Mouse (Mus musculus) erythroblast, adult 5-6 weeks (primary cell): ENCODE measurements around the gene Dock11. TPM values are rescaled to one million over a fixed set of nuclear protein-coding genes. Genes with fewer than 3 reads are reported as not detected.

Experiments used
- ATAC-seq: replicated peaks from 2 replicates; pipeline ENCODE4 v1.8.0; 2016; ENCODE audit warnings: moderate number of reproducible peaks, mild to moderate bottlenecking, moderate TSS enrichment, inconsistent platforms; ENCODE audit not compliant: poor library complexity, low FRiP score, severe bottlenecking
- total RNA-seq, 2 experiments: library from RNA; stranded (forward) in 1 of 2; stranded (reverse) in 1 of 2; fragments of 150-400 nt in 1 of 2; fragments of 200-764, 138-1000 nt in 1 of 2; gene quantifications; 2 replicates each; pipeline versions ENCODE4 v1.2.3 to v1.2.4; 2015 to 2017; ENCODE audit warnings: low replicate concordance in 2 of 2

Gene Dock11
- total RNA-seq, 2 experiments from 2014 or later = 28.1 to 38.0 TPM

- no peak for ATAC-seq
Observed at GRCm38 (mm10) chrX:35938112-35938511, 49.5 kb downstream of the Dock11 start.

GRCm38 (mm10) chrX:35946394-35946793 lies 57.8 kb downstream of the Dock11 start:
- ATAC-seq = no peak

GRCm38 (mm10) chrX:35950135-35950534 lies 61.5 kb downstream of the Dock11 start:
- no peak for ATAC-seq

DNA sequence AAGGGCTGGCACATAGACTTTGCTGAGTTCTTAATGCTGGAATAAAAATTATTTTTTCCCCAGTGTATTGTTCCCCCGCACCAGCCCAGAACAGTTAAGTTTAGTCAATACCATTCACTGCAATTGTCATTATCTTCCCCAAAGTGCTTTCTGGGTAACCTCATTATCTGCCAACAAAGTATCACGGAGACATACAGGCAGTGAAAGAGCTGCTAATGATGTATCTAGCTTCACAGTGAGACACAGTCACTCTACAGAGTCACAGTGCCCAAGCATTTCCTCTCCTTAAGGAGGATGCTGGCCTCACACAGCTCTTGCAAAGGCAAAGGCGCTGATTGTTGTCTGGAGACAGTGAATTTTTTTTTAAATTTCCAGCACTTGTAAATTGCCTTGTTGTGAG lies 63.3 kb downstream of the Dock11 start:
- no peak for ATAC-seq

DNA sequence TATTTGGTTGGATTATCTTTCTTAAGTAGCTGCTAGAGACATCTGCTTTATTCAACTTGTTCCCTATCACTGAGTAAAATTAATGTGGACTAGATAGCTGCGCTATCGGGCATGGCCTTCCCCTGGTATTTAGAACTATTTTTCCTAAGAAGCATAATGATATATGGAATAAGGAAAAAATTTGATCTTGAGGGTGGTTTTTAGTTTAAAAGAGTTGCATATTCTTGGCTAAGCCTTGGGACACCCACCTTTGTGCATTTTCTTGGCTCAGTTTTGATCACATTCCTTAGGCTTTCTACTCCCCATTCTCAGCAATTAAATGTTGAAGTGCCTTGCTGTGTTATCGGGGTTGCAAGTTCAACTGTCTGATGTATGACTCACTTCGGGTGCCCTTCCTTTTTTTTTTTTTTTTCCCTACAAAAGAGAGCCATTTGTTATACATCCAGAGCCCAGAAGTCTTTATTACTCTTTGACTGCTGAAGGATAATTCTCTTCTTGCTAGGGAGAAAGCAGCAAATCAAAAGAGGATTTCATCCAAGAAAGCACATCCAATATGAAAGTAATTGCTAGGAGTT lies 64.0 kb downstream of the Dock11 start:
- no peak for ATAC-seq

DNA sequence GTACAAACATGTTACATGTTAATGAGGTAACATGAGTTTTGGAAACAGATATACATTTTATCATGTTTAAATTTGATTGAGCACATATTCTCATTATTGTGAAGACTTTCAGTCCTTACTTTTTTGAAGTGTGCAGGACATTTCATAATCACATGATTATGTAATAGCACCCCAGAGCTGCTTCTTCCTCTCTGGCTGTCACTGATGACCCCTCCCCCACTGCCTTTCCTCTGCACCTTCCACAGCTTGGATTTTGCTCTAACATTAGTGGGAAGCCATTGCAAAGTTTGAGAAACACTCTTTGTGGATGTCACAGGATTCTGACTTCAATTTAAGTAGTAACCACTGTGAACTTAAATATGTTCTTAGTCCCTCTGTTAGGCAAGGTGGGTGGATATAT lies 67.6 kb downstream of the Dock11 start:
- no peak for ATAC-seq

- ATAC-seq = no peak
Observed at GRCm38 (mm10) chrX:35963087-35963486, 74.5 kb downstream of the Dock11 start.

DNA sequence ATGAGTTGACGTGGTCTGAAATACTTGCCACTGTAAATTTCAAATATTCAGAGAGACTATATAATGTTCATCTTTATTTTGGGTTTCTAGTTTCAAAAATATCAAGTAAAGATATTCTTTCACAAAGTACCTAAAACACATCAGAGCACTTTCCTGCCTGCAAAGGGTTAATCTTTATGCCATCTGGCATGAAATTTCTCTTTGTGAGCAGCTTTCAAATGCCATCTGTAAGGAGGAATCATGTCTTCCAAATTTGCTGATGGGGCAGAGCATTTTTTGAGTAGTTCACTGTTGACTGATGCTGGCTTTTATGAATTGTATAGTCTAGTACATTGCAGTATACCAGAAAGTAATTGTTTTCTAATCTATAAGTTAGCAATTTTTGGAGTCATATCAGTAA lies 80.6 kb downstream of the Dock11 start:
- ATAC-seq = no peak

GRCm38 (mm10) chrX:35976657-35977056 lies 88.0 kb downstream of the Dock11 start:
- ATAC-seq = no peak

GRCm38 (mm10) chrX:35987981-35988380 lies 99.3 kb downstream of the Dock11 start:
- ATAC-seq = no peak

GRCm38 (mm10) chrX:35990508-35991095 lies 102.0 kb downstream of the Dock11 start:
- no peak for ATAC-seq

DNA sequence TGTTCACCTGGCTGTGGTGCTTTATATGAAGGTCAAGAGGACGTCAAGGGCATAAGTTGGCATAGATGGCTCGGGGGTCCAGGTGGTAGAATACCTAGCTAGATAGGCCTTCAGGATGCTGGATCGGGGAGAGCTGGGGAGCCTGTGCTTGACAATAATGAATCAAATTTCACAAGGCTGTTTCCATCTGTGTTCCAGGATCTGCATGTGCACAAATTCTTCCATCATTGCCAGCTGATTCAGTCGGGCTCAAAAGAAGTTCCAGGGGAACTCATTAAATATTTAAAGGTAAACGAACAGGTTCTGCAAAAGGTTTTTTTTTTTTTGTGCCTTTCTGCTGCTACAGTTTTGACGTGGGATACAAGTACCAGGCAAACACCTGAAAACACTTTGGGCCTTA lies 105.6 kb downstream of the Dock11 start:
- no peak for ATAC-seq

DNA sequence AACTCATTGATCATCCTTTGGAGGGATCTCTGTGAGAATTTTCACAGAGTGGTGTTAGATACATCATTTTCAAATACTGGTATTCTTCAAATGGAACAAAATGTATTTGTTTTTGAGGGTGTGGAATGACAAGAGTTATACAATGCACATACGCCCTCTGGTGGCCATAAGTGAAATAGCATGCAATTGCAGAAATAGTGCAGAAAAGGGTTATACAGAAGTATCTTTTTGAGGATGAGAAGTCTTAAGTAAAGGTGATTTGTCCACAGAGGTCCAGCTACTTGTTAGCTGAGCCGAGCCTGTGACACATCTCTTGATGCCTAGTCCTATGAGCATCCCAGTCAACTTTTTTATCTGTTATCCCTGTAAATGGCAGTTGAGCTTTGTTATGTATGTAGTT lies 108.4 kb downstream of the Dock11 start:
- ATAC-seq = no peak

DNA sequence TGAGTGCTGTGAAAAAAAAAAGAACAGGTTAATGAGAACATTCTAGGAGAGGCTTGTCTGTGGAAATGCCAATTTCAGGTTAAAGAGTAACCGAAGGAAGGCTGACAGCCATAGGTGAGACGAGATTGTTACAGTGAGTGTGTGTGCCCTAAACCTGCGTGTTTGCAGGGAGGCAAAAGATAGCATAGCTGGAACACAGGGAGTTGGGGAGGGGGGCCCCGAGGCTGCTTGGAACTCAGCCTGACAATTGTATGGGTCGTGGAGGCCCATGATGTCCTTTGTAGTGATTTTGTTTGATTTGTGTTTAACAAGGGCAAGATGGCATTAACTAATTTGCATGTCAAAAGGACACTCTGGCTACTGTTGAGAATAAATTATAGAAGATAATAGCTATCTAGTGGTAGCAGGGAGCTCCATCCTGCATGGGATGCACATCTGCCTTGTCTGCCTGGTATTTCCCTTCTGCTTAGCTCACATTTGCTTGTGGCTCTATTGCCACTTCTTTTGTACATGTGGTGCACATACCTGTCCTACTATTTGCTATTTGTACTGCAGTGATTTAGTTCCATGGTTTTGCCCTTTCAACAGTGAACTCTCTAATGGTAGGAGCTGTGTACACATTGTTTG lies 109.3 kb downstream of the Dock11 start:
- ATAC-seq = no peak

DNA sequence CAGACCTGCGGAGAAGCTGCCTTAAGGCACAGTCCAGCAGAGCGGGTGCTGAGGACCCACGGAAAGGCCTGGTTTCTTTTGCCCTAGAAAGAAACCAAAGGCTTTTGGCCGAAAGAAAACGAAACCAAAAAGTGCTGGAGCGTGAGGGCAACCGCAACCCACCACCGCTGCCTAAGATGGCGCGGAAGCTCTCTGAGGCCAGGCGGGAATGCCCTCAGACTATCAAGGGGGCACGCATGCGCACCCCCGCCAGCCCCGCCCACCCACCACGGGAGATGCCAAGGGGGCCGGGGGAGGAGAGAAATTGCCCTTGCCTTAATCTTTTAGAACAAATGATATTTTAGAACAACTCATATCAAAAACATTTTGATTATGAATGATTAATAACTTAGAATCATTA lies 137.0 kb downstream of the Dock11 start:
- ATAC-seq = no peak

GRCm38 (mm10) chrX:36031113-36031512 lies 142.5 kb downstream of the Dock11 start:
- no peak for ATAC-seq

DNA sequence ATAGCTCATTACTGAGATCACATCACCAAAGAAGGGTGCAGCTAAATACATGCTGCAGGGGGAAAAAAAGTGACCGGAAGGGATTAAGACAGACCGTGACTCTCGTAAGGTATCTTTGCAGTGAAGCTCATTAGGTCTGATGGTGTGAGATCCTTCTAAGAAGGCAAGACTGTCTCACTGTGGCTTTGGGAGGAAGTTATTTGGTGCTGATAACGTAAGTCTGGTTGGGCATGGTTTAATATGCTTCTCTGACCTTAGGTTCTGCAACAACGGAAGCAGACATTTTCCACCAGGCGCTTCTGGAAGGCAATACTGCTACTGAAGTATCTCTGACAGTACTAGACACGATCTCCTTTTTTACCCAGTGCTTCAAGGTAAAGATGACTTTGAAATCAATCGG lies 145.4 kb downstream of the Dock11 start:
- no peak for ATAC-seq

DNA sequence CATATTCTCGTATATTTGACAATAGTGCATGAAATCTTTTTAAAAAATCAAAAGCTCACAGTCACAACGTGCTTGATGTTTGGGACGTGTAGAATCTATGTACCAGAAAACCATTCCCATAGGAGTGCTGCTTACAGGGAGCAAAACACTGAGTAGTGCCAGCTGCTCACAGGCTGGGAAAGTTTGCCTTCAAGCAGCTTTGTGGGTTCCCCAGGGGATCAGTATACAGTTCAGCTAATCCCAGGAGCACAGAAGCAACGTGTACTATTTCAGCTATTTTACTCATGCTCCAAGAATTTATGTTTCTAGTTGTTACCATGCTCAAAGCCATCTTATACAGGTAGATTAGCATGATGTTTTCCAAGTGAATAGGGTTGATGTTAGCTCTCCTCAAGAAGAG lies 157.1 kb downstream of the Dock11 start:
- no peak for ATAC-seq

DNA sequence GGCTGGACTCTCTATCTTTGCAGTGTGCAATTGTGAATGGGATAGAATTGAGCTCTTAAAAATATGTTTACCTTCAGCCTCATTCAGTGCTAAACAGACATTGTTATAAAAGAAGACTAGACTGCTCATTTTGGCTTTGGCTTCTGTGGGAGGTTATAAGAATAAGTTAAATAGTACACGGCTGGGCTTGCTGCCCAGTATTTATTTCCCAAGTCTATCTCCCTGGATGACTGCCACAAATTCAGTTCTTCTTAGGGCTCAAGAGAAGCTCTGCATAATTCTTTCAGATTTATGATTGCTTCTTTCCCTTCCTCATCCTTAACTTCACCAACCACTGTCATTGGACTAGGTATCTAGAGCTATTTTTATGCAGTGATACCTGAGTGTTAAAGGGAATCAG lies 158.8 kb downstream of the Dock11 start:
- no peak for ATAC-seq

- no peak for ATAC-seq
Observed at GRCm38 (mm10) chrX:36050312-36050711, 161.7 kb downstream of the Dock11 start.

DNA sequence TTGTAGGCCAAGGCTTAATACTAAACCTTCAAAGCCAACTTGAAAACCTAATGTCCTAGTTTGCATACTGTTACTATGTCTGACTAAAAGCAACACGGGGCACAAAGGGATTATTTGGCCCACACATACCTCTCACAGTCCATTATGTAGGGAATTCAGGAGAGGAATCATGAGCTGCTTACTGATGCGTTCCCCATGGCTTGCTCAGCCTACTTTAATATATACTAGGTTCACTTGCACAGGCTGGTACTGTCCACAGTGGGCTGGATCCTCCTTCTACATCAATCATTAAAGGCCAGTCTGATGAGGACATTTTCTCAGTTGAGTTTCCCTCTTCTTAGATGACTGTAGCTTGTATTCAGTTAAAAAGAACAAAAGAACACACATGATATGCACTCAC lies 185.4 kb downstream of the Dock11 start:
- ATAC-seq = no peak

DNA sequence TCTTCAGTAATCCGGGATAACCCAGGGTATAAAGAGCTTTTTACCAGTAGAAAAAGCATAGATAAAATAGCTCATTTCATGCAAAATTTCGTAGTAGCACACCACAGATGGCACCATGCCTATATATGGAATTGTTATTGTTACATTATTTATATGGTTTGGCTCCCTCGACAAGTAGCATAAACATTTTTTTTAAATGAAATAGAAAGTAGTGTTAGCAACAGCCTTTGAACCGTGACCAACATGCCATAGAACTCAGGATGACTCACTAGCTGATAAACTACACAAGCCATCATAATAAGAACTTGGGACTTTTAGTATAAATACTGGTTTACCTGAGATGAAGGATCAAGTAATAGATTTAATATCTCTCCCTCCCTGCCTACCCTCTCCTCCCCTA lies 188.5 kb downstream of the Dock11 start:
- ATAC-seq = no peak
